Mouse (Mus musculus) liver, postnatal 0 days (tissue): ENCODE data around the gene Slc26a8.

ENCODE experiments used
- CTCF ChIP-seq: sonication (generic); IDR thresholded peaks from 2 replicates; pipeline ENCODE4 v1.5.1; 2016; ENCODE audit warnings: antibody characterized with exemption, low read depth
- EP300 ChIP-seq: IDR thresholded peaks from 2 replicates; pipeline ENCODE4 v1.6.1; 2016; ENCODE audit warnings: antibody characterized with exemption, low read depth, mild to moderate bottlenecking

DNA sequence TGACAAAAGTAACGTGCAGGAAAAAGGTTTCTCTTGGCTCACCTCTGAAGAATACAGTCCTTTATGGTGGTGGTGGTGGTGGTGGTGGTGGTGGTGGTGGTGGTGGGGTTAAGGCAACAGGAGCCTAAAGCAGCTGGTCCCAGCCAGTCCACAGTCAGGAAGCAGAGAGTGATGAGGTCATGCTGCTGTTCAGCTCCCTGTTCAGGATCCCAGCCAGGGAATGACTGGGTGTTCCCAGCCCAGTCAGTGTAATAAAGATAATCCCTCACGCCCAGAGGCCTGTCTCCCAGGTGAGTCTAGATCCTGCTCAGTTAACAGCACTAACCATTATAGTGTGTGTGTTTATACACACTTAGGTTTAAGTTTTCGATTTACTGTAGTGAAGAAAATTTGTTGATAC lies 11.7 kb upstream of the Slc26a8 start:
- TF ChIP-seq EP300 (no peak), CTCF (no peak)
